22 mouse cellular contexts compared by ENCODE assay signal in the genomic region with DNA sequence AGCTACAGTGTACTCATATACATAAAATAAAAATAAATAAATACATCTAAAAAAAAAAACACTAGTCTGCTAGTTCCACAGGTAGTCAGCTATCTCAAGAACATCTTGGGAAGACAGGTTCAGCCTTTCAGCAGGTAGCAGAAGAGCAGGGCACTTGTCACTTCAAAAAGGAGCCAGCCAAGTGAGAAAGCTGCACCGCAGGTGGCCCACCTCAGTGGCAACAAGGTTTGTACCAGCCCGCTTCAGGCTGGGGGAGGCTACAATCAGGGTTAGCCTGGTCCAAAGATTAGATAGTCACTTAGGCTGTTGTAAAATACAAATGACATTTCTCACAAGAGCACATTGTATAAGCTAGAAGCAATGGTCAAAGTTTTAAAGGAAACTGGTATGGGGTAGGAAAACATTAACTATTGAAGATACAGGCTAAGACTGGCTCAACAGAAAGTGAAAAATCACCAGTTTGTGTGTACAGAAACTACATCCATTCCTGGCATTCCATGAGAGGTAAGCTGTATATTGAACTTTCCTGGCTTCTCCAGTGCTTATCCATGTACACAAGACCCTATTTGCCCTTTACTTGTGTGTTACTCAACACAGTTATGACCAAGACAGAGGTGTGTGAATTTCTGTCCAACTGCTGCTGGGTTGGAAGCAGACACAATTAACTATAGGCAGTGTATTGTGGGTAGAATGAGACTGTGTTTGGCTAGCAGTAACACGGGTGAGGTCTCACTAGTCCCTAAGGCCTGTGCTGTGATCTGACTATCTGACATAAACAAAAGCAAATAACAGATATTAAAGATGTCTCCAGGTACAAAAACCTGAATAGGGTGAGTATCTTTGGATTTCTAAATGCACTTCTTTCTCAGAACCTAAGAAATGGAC. TPM values are rescaled to one million over a fixed set of nuclear protein-coding genes. Genes with fewer than 3 reads are reported as not detected.
"Had no signal": no experiment of that assay in that cellular context is flagged by ENCODE, and none has a peak within 500 bp of the region (broad histone marks: within the 10 kb centered on the region; RNA-seq: fewer than 3 reads in every experiment).

No protein-coding gene starts in this region.

- H3K9ac ChIP-seq: kidney, embryonic 15.5 days; limb, embryonic 13.5 days; liver, embryonic 13.5 days; lung, embryonic 14.5 days; midbrain, embryonic 12.5 days; midbrain, embryonic 15.5 days; neural tube, embryonic 12.5 days; neural tube, embryonic 15.5 days had no signal

- H3K36me3 ChIP-seq: kidney, embryonic 15.5 days; limb, embryonic 10.5 days; limb, embryonic 13.5 days; liver, embryonic 13.5 days; midbrain, embryonic 12.5 days; midbrain, embryonic 15.5 days; neural tube, embryonic 12.5 days; neural tube, embryonic 15.5 days had no signal

- H3K4me3 ChIP-seq: kidney, embryonic 15.5 days; limb, embryonic 10.5 days; limb, embryonic 13.5 days; liver, embryonic 13.5 days; midbrain, embryonic 12.5 days; midbrain, embryonic 15.5 days; neural tube, embryonic 12.5 days; neural tube, embryonic 15.5 days had no signal

- H3K27me3 ChIP-seq: kidney, embryonic 15.5 days; limb, embryonic 13.5 days; liver, embryonic 13.5 days; midbrain, embryonic 12.5 days; midbrain, embryonic 15.5 days; neural tube, embryonic 12.5 days; neural tube, embryonic 15.5 days had no signal

- H3K27ac ChIP-seq: kidney, embryonic 15.5 days; limb, embryonic 10.5 days; limb, embryonic 13.5 days; liver, embryonic 13.5 days; macrophage; midbrain, embryonic 12.5 days; midbrain, embryonic 15.5 days; neural tube, embryonic 12.5 days; neural tube, embryonic 15.5 days; stomach, postnatal 0 days had no signal

- DNase-seq: kidney, adult 2 months; kidney, postnatal 14 days; kidney, postnatal 4 days; liver, embryonic 13.5 days; lung, embryonic 14.5 days; right cerebral cortex, adult 18-20 months; right cerebral cortex, postnatal 14 days; right cerebral cortex, postnatal 4 days; thymus, adult 2 months; thymus, postnatal 25 days had no signal

- ATAC-seq: lung, postnatal 0 days; midbrain, embryonic 15.5 days had no signal

- H3K9me3 ChIP-seq: kidney, embryonic 15.5 days; limb, embryonic 10.5 days; limb, embryonic 13.5 days; liver, embryonic 13.5 days; midbrain, embryonic 12.5 days; midbrain, embryonic 15.5 days; neural tube, embryonic 12.5 days; neural tube, embryonic 15.5 days had no signal

- H3K4me2 ChIP-seq: kidney, embryonic 15.5 days; limb, embryonic 13.5 days; liver, embryonic 13.5 days; lung, embryonic 14.5 days; midbrain, embryonic 12.5 days; midbrain, embryonic 15.5 days; neural tube, embryonic 12.5 days; neural tube, embryonic 15.5 days had no signal

- H3K4me1 ChIP-seq: kidney, embryonic 15.5 days; limb, embryonic 10.5 days; limb, embryonic 13.5 days; liver, embryonic 13.5 days; midbrain, embryonic 12.5 days; midbrain, embryonic 15.5 days; neural tube, embryonic 12.5 days; neural tube, embryonic 15.5 days had no signal

RNA-seq across cellular contexts. Expression of a gene that starts 25.2 kb away (rescaled TPM):
- polyA plus RNA-seq: kidney, embryonic 15.5 days; limb, embryonic 13.5 days; liver, embryonic 13.5 days; liver, embryonic 16.5 days; lung, embryonic 14.5 days; lung, postnatal 0 days; macrophage; midbrain, embryonic 12.5 days; midbrain, embryonic 15.5 days; neural tube, embryonic 12.5 days; neural tube, embryonic 15.5 days; stomach, embryonic 14.5 days; stomach, postnatal 0 days; thymus, adult 2 months had no signal

RNA-seq across cellular contexts. Expression of a gene that starts 26.8 kb away (rescaled TPM):
- polyA plus RNA-seq: limb, embryonic 10.5 days; limb, embryonic 13.5 days; lung, postnatal 0 days; macrophage; midbrain, embryonic 12.5 days; midbrain, embryonic 15.5 days; neural tube, embryonic 12.5 days; neural tube, embryonic 15.5 days had no signal
